Mouse (Mus musculus): ENCODE data around the gene Fam198b.
"Not testable (repeated sequence)": the region's sequence is repeated elsewhere in the genome, so short reads cannot be mapped to it uniquely, and the experiment has no call there.

The Fam198b gene

DNA sequence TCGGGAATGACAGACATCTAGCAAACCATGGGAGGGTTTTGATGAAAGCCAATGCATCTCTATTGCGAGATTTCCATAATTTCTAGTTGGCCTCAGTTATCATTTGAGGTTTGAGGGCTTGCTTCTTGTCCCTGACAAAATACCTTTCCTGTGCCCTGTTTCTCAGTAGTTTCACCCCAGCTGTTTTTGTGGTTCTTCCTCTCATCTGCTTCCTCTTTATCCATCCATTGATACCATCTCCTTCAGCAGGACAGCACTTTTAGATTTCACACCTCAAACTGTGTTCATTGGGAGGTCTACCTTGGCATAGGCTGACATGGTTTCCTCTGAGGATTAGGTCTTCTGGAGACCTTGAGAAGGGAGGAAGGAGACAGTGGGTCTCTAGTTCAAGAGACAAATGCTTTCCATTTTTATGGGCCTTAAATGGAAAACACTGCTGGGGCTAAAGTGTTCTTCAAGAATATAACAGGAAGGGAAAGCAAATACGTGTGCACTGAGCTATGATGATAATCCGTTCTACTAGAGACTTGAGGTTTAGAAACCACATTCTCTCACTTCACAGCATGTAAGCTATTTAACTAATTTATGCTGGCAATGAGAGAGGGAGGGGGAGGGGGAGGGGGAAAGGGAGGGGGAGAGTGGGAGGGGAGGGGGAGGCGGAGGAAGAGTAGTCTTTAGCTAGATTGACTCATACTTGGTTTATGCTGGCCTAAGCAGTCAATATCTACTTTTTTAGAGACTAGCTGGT, 41.8 kb downstream of the Fam198b start:
- no peak for DNase-seq

DNA sequence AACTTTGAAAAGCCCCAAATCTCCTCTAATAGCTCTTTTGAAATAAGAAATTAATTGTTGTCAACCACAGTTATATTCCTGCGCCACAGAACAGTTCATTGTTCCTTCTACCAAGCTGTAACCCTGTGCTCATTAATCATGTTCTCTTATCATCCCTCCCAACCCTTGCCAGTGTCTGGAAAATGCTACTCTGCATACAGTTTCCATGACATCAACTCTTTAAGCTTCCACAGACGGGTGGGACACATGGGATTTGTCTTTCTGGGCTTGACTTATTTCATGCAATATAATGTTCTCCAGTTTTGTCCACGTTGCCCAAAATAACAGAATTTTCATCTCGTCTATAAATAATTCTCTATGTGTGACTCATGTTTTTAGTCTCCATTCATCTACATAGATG, 42.7 kb downstream of the Fam198b start:
- peak; percentile 21 for DNase-seq

DNA sequence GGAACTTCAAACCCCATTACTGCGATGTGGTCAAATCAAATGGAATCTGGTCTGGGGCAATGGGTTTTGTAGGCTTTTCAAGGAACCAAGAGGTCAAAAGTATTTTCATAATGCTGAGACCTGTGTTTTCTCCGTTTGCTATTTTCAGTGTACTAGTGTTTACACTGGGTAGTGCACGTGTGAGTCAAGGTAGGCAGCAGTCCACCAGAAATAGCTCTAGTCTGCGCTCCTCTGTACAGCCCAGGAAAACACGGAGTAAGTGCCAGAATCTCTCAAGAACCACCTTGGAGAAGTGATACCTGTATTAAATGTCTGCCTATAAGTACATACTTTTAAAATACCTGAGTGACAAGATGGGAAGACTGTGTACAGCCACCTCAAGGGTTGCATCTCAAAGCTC, 44.1 kb downstream of the Fam198b start:
- DNase-seq = no peak

DNA sequence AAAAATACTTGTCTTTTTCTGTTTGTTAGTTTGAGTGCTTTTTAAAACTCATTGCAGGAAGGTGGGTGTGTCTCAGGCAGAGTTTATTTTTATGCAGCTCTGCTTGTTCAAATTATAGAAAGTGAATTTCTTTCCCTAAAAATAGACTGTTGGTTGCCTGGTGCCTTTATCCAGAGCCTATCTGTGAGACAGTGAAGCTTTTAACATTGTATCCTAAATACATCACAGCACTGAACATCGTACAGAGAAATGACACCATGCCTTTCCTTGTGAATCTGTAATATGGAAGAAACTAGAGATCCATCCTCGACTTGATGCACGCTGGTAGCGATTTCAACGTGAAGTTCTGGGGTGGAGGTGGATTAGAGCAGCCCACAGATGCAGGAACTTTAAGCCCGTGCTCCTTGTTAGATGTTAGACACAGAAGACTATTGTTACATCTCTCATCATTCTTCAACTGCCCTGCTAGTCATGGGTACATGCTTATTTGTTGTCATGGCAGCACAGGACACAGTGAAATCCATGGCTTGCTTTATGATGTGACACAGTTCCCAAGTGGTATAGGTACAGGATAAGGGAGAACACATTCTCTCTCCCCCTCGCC, 45.9 kb downstream of the Fam198b start:
- peak; percentile 60 for DNase-seq

DNA sequence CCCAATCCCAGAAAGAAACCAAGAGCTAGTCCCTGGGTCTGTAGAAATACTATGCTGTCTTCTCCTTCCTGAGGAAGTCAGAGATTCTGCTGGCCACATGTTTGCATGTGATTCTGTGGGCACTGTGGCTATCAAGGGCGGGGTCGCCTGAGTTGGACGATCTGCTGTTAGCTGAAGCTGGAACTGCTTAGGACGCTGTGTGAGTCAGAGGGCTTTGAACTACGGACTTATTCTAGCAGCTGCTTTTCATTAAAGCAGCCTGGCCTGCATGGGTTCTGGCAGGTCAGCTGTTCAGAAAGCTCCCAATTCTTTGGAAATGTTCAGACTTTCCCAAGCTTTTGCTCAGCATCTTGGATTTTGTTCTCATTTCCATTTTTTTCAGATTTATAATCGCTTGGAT, 51.9 kb downstream of the Fam198b start:
- no peak for DNase-seq

DNA sequence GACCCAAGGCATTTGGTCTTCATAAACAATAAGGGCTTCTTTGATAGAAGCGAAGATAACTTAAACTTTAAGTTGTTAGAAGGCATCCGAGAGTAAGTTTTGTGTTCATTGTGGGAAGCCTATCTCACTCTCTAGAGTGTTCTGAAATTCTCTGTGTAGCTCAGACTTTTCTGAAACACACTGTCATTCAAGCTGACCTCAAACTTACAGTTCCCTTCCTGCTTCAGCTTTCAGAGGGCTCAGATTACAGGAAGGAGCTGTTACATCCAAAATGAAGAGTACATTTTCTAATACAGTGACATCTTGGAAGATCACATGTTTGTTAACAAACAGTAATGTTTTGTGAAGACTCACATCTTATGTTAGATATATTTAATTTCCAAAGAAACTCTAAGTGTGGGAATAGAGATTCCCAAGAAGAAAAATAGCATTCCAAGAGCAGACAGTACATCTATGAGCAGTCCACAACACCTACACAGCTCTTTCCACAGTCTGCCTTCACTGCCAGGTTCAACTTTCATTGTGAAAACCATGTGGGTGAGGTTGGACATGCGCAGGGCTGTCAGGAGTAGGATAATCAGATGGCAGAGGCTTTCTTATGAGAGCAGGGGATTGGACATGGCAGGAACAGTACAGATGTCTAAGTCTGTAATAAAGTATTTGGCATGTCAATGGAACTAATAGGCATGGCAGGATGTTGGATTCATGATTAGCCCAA, 52.6 kb downstream of the Fam198b start:
- DNase-seq = no peak

DNA sequence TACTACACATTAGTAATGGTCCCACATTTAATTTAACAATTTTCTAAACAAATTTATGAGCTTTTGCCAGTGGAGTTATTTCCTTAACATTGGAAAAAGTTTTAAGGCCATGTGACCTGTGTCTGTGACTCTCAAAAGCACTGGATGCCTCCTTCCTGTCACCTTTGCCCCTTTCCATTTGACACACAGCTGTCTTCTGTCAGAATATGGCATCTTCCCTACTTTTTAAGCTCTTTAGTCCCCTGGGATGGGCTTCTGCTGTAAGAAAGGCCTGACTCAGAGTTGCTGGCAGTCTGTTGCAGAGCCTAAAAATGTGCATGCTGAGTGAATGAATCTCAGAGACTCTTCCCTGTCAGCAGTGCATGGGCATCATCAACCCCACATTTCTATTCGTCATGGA, 63.4 kb downstream of the Fam198b start:
- no peak for DNase-seq

DNA sequence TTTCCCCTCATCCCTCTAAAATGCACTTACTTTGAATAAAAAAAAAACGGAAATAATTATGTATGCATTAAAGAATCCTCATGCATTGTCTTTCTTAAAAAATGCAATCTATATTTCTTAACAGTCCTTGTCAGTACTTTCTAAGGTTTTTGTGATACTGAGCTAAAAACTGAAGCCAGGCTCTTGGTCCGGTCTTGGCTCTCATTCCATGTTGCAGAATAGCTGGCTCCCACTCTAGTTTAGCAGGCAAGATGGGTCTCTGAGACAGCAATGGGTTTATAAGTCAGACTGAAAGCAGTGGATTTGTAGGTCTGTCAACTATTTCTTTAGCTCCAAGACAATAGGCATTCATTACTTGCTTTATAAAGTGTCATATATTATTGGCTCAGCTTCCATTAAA, 63.8 kb downstream of the Fam198b start:
- no peak for DNase-seq

DNA sequence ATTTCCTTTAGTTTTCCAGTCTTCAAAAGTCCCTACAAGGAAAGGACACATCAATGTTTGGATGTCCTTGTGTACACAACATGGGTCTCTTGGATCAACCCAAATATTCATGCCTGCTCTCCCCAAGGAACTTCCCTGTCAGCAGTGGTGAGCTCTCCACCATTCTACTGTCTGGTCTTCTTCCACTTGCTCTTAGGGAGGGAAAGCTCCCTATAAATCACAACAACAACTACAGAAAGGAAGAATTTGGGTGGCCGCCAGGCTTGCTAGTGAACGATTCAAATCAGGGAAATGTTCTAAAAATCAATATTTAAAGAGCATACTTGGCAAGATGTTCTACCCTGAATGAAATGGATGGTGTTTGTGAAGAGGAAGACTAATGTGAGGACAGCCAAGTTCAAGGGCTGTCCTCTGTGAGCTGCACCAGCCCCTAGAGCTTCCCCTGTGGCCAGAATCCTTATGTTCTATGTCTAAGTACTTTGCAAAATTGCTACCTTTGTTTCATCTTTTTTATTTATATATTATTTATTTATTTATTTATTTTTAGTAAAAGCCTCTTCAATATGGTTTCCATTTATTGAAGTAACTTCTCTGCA, 68.9 kb downstream of the Fam198b start:
- no peak for DNase-seq

DNA sequence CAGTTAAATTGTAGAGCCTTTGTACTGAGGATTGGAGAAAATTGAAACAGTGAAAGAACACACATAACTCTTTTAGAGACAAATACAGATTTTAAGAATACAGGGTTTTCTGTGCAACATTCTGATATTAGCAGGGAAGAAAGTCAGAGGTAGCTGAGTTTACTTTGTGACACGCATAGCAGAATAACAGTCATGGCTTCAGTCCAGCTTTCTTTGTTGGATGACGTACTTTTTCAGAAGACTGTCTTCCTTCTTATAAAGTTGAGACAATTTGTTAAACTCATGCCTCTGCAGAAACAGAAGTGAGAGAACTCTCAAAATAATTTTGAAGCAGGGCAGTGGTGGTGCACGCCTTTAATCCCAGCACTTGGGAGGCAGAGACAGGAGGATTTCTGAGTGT, 70.9 kb downstream of the Fam198b start:
- DNase-seq = no peak

DNA sequence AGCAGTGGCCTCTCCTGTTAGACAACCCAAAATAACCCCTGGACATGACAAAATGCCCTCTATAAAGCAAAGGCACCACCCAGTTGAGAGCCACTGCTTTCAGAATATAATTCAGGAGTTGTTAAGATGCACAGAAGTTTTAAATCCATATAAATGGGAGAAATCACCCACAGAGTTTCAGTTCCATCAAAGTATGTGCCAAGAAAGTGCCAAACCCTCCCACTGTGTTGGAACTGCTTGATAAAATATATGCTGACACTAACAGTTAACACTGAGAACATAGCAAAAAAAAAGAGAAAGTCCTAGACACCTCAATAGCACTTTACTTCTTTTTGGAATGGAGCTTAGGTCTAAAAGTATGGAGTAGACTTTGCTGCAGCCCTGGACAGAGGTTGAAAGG, 72.5 kb downstream of the Fam198b start:
- no peak for DNase-seq

DNA sequence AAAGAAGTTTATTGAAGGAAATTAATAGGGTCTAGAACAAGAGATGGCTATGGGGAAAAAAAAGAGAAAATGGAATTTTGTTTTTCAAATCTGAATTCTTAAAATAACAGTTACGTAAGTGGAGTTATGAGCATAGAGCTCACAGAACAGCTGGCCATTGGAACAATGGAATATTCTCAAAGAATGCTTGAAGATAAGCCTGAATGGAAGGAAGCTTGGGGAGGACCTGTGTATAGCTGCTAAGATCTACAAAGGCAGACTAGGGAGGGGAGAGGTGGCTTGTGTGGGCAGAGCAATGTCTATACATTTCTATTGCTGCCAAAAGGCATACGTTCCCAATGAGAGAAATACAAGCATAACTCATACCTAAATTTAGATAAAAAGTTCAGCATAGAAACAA, 73.4 kb downstream of the Fam198b start:
- DNase-seq = no peak

DNA sequence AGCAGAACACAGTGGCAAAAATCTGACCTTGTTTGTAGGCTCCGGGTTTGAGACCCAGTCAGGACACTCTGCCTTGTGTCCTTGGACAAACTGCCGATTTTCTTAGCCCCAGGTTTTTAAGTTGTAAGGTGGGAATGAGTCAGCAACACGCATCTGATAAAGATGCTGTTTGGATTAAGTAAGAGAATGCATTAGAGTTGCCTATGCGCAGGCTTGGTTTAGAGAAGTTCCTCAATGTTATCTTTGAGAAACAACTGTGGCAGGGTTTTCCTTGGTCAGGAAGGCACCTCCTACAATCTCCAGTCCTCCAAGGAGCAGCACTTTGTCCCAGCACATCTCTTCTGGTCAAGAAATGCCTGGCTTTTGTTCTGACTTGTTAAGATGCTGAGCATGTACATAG, 82.4 kb downstream of the Fam198b start:
- no peak for DNase-seq

DNA sequence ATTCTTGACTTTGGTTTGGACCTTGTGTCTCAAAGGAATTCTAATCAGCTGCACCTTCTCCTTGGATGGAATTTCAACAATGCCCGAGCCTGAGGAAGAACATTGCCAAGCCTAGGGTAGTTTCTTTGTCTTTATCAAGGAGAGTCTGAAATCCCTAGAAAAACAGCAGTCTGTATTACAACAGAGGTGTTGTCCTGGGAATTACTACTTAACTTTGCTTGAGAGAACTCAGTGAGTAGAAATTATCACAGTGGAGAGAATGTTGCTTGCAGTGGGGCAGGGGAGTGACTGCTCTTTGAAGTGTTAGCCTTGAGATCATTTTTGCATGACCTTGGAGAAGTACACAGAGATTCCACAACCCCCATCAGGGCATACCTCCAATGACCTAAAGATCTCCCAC, 83.0 kb downstream of the Fam198b start:
- no peak for DNase-seq

DNA sequence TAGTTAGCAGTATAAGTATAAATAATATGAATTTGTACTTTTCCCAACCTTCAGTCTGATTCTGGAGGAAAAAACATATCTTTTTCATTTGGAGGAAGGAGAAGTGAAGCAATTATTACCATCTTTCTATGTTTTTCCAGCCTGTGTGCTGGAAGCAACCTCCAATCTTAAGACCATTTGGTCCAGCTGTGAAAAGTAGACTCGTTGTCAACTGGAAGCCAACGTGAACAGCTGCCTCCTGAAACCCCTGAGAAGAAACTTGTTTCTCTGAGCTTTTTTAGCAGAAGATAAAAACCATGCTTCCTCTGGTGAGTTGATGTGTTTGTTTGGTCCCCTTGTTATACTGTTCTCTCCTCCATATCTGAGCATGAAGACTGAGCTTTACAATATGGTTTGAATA, 84.1 kb downstream of the Fam198b start:
- DNase-seq = no peak

DNA sequence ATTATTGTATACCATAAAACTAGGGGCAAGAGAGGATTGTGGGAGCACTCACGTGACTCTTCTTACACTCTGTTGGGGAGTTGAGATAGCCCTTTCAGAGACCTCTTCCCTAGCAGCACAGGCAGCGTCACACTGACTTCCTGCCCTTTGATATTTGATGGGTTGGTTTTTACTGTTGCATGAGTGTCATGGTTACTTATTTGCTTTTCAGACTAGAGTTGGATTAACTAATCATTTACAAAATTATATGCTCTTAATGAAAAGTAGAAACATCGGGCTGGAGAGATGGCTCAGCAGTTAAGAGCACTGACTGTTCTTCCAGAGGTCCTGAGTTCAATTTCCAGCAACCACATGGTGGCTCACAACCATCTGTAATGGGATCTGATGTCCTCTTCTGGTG, 85.2 kb downstream of the Fam198b start:
- DNase-seq = not testable (repeated sequence)

DNA sequence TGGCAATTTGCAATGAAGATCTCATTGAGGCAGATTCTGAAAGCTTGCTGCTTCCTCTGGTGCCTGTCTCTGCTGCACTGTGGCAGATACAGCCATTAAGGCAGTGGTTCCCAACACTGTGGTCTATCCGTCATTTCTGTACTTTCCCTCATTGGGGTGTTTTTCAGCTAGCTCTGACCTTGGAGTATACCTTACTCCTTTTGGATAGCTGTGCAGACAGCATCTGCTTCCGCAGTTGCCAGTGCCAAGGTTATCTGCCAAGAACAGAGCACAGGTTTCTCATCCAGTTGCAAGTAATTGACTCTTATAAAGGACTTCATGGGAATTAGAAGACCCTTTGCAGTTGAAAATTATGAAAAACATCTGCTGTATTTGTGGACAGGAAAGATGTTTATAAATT, 85.7 kb downstream of the Fam198b start:
- DNase-seq = no peak

DNA sequence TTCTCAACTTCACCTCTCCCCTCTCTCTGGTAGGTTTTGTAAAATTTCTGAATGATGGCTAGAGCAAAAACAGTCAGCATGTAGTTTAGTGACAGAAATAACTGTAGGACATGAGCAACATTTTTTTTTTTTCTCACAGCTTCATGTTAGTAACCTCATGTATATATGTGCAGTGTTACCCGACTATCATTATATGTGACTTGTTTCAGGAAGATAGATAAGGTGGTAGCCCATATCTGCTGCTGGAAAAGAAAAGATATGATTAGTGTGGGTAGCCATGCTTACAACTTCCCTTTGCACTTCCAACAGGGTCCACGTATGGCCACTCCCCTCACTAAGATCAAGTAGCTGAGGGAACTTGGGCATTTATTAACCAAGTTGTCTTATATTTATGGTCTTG, 86.2 kb downstream of the Fam198b start:
- DNase-seq = no peak

DNA sequence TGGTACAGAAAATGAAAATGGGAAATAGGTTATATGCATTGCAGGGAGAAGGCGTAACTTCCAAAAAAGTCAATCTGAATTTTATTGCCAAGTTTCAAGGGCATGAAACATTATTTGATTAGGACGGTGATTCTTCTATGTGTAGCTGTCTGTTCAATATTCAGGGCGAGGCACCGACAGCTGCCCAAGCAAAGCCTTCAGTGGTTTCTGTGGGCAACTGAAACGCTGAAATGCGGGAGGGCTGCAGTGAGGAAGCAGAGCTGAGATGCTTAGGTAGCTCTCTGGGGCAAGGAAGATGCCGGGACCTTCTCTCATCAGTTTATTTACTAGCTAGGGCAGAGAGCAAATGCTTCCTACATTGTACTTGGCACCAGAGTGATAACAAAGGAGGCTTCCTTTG, 87.2 kb downstream of the Fam198b start:
- DNase-seq = no peak

DNA sequence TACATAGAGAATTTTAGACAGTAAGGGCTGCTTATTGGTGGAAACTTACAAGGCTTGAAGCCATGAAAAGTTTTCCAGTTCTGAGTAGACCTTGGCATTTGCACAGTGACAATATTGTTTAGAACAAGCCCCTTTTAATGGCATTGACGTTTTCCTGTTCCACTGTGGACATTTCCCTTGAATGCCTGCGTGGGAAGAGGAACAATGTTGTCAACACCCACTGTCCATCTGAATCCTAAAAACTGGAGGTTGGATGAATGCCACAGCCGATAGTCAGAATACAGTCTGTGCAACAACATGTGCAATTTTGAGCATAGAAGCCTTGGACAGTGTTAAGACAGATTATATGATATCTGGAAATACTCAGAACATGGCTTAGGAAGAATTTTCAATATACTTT, 92.5 kb downstream of the Fam198b start:
- no peak for DNase-seq

DNA sequence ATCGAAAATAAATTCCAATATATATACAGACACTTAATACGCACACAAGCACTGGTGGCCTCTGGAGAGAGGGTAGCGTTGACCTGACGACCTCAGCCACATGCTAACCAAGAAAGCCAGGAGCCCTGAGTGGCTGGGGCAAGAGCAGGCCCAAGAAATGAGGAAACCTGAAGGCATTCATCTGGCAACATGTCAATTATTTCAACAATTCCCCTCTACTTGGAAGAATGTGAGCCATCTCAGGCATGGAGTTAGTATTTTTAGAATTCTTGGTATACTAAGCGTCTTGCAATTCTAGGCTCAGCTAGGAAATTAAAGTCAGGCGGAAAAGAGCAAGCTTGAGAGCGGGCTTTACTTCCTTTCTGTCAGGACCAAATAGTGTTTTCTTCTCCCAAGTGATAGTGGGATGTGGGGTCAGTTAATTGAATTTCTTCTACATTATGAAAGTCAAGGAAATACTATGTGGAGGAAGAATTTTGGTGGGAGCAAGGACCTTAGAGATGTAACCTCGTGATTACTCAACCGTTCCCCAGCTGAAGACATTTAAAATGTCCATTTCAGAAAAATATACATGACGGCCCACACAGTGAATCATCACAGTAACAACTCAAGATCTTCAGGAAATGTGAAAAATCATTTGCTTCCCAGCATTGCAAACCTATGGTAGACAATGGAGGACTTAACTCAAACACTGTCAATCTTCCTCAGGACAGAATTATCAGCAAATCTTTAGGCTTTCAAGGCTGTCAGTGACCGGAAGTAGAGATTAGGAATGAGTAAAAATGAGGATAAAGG, 93.5 kb downstream of the Fam198b start:
- no peak for DNase-seq

DNA sequence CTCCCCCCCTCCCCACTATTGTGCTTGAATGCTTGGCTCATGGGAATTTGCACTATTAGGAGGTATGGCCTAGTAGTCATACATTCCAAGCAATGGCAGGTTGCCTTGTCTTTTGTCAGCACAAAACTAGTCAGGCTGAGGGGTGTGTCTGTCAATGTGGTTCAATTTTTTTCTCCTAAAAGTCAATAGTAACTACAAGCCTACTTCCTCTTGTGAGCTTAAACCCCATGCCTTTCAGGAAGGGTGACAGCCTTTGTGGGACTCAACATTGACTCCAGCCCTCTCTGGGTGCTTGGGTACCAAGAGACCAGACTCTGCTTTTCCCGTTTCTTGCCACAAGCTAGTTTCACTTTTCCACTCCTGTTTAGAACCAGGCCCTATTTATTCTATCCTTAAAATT, 96.4 kb downstream of the Fam198b start:
- no peak for DNase-seq

DNA sequence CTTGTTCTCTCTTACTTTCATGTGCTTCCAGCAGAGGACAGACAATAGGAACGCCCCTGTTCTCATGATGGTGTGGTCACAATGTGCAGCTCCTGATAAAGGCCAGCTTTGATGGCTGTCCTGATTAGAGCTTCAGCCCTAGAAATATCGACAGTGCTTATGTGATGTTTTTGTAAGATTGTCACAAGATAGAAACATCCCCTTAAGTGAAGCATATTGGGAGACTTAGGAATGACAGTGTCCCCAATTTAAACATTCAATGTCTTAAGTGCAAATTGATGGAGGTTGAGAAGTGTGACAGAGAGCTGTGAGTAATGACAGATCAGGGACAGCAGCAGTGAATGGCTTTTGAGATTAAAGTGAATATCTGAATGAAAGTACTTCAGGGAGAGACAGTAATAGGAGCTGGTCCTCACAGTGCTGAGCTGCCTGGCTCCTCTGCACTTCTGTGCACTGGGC, 99.7 kb downstream of the Fam198b start:
- no peak for DNase-seq

Measured in retina, postnatal 1 day (tissue).